Mouse (Mus musculus): ENCODE data around the gene Slc25a45.

Slc25a45 gene

GRCm38 (mm10) chr19:5892262-5892661 is 14.7 kb downstream of the Slc25a45 start:
- no peak for DNase-seq (ENCODE audit: low spot score in 2 of 2)

GRCm38 (mm10) chr19:5892735-5893134 is 15.1 kb downstream of the Slc25a45 start:
- no peak for DNase-seq (ENCODE audit: low spot score in 2 of 2)

- peak in 1 of 2 experiments; percentile 44 for DNase-seq (ENCODE audit: low spot score in 2 of 2)
These were observed 15.8 kb downstream of the Slc25a45 start for GRCm38 (mm10) chr19:5893282-5894001.

- DNase-seq (ENCODE audit: low spot score in 2 of 2): peak; percentile 98
These were observed 16.5 kb downstream of the Slc25a45 start, which contains the start of gene Tigd3 for GRCm38 (mm10) chr19:5894002-5894678. Tigd3 (minus strand) TSS chr19:5894149.

- DNase-seq (ENCODE audit: low spot score in 2 of 2): no peak
These were observed 29.7 kb downstream of the Slc25a45 start for GRCm38 (mm10) chr19:5907275-5907674.

GRCm38 (mm10) chr19:5910221-5910620 is 32.6 kb downstream of the Slc25a45 start:
- DNase-seq (ENCODE audit: low spot score in 2 of 2): no peak

GRCm38 (mm10) chr19:5911430-5912102 is 34.0 kb downstream of the Slc25a45 start:
- DNase-seq (ENCODE audit: low spot score in 2 of 2): no peak

- peak; percentile 99 to 100 for DNase-seq (ENCODE audit: low spot score in 2 of 2)
These were observed 34.7 kb downstream of the Slc25a45 start for GRCm38 (mm10) chr19:5912103-5913006.

GRCm38 (mm10) chr19:5913007-5913719 is 35.6 kb downstream of the Slc25a45 start, which contains the start of gene Dpf2:
Dpf2 (minus strand) TSS chr19:5913010.
- no peak for DNase-seq (ENCODE audit: low spot score in 2 of 2)

- no peak for DNase-seq (ENCODE audit: low spot score in 2 of 2)
These were observed 44.1 kb downstream of the Slc25a45 start for GRCm38 (mm10) chr19:5921715-5922114.

- no peak for DNase-seq (ENCODE audit: low spot score in 2 of 2)
These were observed 44.7 kb downstream of the Slc25a45 start for GRCm38 (mm10) chr19:5922119-5922942.

- no peak for DNase-seq (ENCODE audit: low spot score in 2 of 2)
These were observed 45.4 kb downstream of the Slc25a45 start for GRCm38 (mm10) chr19:5922963-5923362.

- DNase-seq (ENCODE audit: low spot score in 2 of 2): peak; percentile 92 to 95
These were observed 46.5 kb downstream of the Slc25a45 start for GRCm38 (mm10) chr19:5923990-5924712.

GRCm38 (mm10) chr19:5924713-5925093 is 47.1 kb downstream of the Slc25a45 start, which contains the start of gene Cdc42ep2:
Cdc42ep2 (minus strand) TSS chr19:5924816.
- DNase-seq (ENCODE audit: low spot score in 2 of 2): peak; percentile 95 to 96

GRCm38 (mm10) chr19:5925311-5925855 is 47.8 kb downstream of the Slc25a45 start:
- no peak for DNase-seq (ENCODE audit: low spot score in 2 of 2)

GRCm38 (mm10) chr19:5927026-5927425 is 49.4 kb downstream of the Slc25a45 start:
- no peak for DNase-seq (ENCODE audit: low spot score in 2 of 2)

GRCm38 (mm10) chr19:5927532-5927931 is 49.9 kb downstream of the Slc25a45 start:
- DNase-seq (ENCODE audit: low spot score in 2 of 2): no peak

- DNase-seq (ENCODE audit: low spot score in 2 of 2): no peak
These were observed 50.5 kb downstream of the Slc25a45 start for GRCm38 (mm10) chr19:5928104-5928503.

- DNase-seq (ENCODE audit: low spot score in 2 of 2): no peak
These were observed 50.9 kb downstream of the Slc25a45 start for GRCm38 (mm10) chr19:5928546-5928945.
